Mouse (Mus musculus): ENCODE results near the gene Dars2.

DNA sequence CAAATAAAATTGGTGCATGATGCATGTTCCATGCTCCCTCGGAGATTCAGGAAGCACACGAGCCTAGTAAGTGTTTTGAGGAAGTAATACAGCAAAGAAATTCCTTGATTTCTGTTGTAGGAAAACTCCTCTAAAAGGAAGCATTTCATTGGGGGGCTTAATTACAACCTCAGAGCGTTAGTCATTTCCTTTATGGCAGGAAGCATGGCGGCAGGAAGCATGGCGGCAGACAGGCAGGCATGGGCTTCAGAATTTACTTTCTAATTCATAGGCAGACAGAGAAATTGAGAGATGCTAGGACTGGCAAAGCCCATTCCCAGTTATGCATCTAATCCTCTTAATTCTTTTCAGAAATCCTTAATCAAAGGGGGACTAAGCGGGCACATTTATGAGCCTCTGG lies 76.6 kb downstream of the Dars2 start:
- TF ChIP-seq CTCF (IDR thresholded peaks at IDR 0.05; ENCODE audit: control insufficient read depth, insufficient read depth, insufficient replicate concordance, low read depth, low read length) (no peak), POLR2A (IDR thresholded peaks at IDR 0.05; ENCODE audit: control insufficient read depth, low read depth, low read length) (no peak)

All from testis, adult 2 months (tissue).